Mouse (Mus musculus) limb, embryonic 10.5 days (tissue): Measurements from ENCODE around the gene Hic2. TPM values are rescaled to one million over a fixed set of nuclear protein-coding genes. Genes with fewer than 3 reads are reported as not detected.

Experiments used
- DNase-seq: peaks from one replicate; pipeline ENCODE4 v3.0.0-alpha.2; 2017; ENCODE audit warnings: low spot score
- H3K27ac ChIP-seq: fragments of 300-500 bp; sonication (generic); 2 replicates; pipeline ENCODE4 v1.5.1; 2016; ENCODE audit warnings: mild to moderate bottlenecking
- H3K27me3 ChIP-seq: fragments of 300-500 bp; sonication (generic); 2 replicates; pipeline ENCODE4 v1.6.1; 2016; ENCODE audit warnings: low read depth, mild to moderate bottlenecking; ENCODE audit not compliant: poor library complexity, severe bottlenecking
- H3K36me3 ChIP-seq: fragments of 300-500 bp; sonication (generic); 2 replicates; pipeline ENCODE4 v1.6.1; 2016; ENCODE audit warnings: mild to moderate bottlenecking, moderate library complexity
- H3K4me1 ChIP-seq: fragments of 300-500 bp; sonication (generic); 2 replicates; pipeline ENCODE4 v1.6.1; 2016
- H3K4me3 ChIP-seq: fragments of 300-500 bp; sonication (generic); 2 replicates; pipeline ENCODE4 v1.5.1; 2016; ENCODE audit warnings: mild to moderate bottlenecking, moderate library complexity
- H3K9me3 ChIP-seq: fragments of 300-500 bp; sonication (generic); replicated peaks from 2 replicates; pipeline ENCODE4 v1.6.1; 2016; ENCODE audit warnings: mild to moderate bottlenecking
- WGBS: fragments of 180-500 bp; shearing (Covaris S2); methylation state at CpG from one replicate; pipeline ENCODE4 v1.1.7; 2016; 5-methylcytosine and 5-hydroxymethylcytosine counted together
- polyA plus RNA-seq: library from polyadenylated mRNA; unstranded; fragments of >200 nt; fragmentation: Nextera tagmentation; extraction: Ambion mirVana; gene quantifications from 2 replicates; pipeline ENCODE4 v1.2.1, GENCODE M21; 2016

Gene Hic2
- 16.8 and 19.3 TPM in 2 replicates for polyA plus RNA-seq

DNA sequence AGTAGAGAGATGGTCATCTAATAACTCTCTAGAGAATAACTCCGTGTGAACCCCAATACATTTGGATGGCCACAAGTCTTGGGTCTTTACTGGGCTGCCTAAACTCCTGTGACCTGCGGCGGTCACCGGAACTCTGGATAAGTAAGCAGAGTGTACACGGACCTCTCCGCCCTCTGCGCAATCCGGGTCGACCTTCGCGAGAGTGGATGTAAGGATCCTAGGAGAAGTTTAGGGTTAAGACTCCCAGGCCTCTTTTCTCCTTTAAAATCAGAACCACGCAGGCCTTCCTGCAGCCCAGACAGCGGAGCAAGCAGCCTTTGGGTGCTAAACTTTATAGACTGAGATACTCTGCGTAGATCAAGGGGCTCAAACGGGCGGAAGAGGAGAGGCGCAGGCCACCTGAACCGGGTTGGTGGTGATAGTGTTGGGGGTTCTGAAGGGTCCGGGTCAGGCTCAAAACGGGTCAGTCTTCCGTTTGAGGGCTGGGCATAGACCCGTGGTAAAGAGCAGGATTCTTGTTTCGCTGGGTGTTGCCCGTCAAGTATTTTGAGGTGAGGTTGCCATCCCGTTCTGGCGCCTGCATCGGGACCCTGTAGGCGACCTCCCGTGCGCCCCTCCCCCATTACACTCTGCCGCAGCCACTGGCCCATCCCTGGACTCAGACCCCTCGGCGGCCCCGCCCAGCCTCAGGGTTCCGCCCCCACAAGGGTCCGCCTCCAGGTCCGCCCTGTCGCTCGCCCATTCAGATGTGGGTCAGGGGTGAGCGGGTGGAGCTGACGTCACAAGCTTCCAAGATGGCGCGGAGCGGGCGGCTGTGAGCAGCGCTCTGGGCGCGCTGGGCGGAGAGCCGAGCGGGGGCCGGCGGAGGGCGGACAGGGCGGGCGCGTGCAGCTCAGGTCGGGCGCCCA, at the start of gene Hic2:
Hic2 (plus strand) TSS at position 779 of the 908 bp plus-strand sequence.
- no peaks in the 10 kb centered on the region for H3K9me3 ChIP-seq
- peak; percentile 99 for DNase-seq
- H3K36me3 ChIP-seq = 0 out of 2 replicates have a peak, but pooled peaks cover 4% of the 10 kb centered on the region
- WGBS = under 1% methylated on average over 59 of the region's 59 CpGs
- H3K4me3 ChIP-seq = peak within 1 kb of the TSS; percentile 94
- peaks cover 39% of the 10 kb centered on the region for H3K4me1 ChIP-seq
- H3K27ac ChIP-seq = peak within 1 kb of the TSS; percentile 98
- H3K27me3 ChIP-seq = no peaks in the 10 kb centered on the region

DNA sequence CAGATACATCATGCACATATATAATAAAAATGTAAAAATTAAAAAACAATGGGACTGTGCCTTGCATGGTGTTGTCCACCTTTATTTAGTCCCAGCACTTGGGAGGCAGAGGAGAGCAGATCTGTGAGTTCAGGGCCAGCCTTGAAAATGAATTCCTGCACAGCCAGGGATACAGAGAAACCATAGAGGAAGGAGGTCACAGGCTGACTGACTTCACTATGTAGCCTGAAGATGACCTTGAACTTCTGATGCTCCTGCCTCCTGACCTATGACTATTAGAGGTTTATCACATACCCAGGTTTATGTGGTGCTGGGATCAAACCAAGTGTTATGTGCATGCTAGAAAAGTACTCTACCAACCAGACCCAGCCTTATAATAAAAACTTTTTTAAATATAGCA, 47.9 kb upstream of the Hic2 start:
- no peak for DNase-seq
- Histone ChIP-seq H3K27me3 (no peaks in the 10 kb centered on the region), H3K4me3 (no peak overlapping the region), H3K27ac (no peak overlapping the region), H3K4me1 (no peaks in the 10 kb centered on the region), H3K9me3 (no peaks in the 10 kb centered on the region), H3K36me3 (peaks cover 59% of the 10 kb centered on the region)

DNA sequence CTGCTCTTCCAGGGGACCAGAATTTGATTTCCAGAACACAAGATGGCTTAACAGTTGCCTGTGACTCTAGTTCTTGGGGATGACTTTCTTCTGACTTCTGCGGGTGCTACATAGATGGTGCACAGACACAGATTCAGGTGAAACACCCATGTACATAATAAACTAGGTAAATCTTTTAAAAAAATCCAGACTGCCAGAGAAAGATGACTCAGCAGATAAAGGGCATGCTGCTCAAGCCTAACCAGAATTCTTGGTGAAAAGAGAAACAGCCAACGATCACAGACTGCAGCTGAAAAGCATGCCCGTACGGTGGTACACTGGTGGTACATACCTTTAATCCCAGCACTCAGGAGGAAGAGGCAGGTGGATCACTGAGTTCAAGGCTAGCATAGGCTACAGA, 39.5 kb upstream of the Hic2 start:
- H3K4me1 ChIP-seq = no peaks in the 10 kb centered on the region
- H3K9me3 ChIP-seq = no peaks in the 10 kb centered on the region
- H3K4me3 ChIP-seq = no peak overlapping the region
- no peaks in the 10 kb centered on the region for H3K27me3 ChIP-seq
- peaks cover 77% of the 10 kb centered on the region for H3K36me3 ChIP-seq
- DNase-seq = no peak
- WGBS = 96% methylated on average over 4 of the region's 4 CpGs
- H3K27ac ChIP-seq = no peak overlapping the region

DNA sequence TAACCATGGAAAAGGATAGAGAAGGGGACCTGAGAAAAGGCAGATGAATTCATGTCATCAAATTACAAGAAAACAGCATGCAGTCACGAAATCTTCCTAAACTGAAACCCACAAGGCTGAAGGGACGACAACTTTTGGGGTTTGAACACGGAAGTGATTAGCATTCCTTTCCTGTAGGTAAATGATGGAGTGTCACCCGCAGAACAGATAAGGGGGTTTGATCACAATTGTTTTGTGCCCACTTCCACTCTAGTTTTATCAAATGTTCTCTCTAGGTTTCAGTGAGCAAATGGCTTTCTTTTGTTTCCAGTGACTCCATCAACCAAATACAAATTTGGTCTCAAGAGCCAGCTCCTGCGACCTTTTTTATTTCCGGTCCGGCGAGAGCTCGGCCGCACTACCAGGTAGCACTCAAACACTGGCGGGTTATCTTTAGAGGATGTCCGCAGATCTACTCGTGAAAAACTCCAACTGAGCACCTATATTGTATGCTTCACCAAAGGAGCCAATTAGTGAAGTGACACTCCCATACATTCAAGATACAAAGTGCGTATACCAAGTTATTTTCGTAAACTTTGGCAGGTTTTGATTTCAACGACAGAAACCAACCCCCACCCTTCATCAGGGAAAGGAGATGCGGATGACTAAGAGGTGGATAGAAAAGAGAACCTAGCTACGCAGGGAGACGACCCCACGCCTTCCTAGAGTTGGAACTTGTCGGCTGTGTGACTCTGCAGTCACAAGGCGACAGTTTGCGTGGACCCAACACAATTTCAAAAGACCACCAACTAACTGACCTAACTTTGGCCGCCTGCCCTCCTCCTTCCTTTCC, 33.0 kb upstream of the Hic2 start:
- peaks cover 30% of the 10 kb centered on the region for H3K36me3 ChIP-seq
- H3K27ac ChIP-seq = peak overlapping the region; percentile 99
- H3K4me3 ChIP-seq = peak overlapping the region; percentile 100
- H3K4me1 ChIP-seq = peaks cover 13% of the 10 kb centered on the region
- DNase-seq = no peak
- 9% methylated on average over 24 of the region's 24 CpGs for WGBS
- no peaks in the 10 kb centered on the region for H3K9me3 ChIP-seq
- no peaks in the 10 kb centered on the region for H3K27me3 ChIP-seq

DNA sequence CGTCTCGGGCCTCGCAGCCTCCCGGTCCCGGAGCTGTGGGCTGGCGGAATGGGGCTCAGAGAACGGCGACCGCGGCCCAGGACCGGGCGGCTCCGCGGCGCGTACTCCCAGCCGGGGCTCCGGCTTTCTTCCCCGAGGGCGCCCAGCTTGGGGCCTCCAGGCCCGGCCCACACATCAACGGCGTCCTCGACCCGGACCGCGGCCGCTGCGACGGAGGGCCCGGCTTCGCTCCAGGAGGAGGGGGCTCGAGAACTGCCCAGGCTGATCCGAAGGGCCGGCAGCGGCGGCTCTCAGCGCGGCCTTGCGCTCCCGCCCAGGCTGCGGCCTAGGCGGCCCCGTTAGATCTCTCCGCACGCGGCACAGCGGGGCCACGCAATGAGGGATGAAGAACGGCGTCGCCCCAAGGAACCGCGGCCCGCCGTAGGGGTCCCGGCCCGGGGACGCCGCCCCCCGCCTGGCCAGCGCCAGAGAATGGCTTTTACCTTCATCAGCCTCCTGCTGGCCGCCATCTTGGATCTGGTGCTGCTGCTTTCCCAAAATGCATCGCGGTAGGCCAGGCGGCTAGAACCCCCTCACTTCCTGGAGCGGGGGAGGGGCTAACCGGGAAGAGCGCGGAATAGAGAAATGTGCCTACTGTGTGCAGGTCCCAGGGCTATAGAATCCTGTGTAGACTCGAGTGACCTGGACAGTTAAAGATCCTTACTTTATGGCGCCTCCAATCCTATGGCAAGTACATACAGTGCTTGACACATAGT, 32.2 kb upstream of the Hic2 start:
- no peaks in the 10 kb centered on the region for H3K9me3 ChIP-seq
- peak overlapping the region; percentile 100 for H3K4me3 ChIP-seq
- peak; percentile 87 for DNase-seq
- H3K4me1 ChIP-seq = peaks cover 13% of the 10 kb centered on the region
- under 1% methylated on average over 72 of the region's 72 CpGs for WGBS
- H3K36me3 ChIP-seq = peaks cover 22% of the 10 kb centered on the region
- H3K27ac ChIP-seq = peak overlapping the region; percentile 99
- peaks cover 3% of the 10 kb centered on the region for H3K27me3 ChIP-seq

DNA sequence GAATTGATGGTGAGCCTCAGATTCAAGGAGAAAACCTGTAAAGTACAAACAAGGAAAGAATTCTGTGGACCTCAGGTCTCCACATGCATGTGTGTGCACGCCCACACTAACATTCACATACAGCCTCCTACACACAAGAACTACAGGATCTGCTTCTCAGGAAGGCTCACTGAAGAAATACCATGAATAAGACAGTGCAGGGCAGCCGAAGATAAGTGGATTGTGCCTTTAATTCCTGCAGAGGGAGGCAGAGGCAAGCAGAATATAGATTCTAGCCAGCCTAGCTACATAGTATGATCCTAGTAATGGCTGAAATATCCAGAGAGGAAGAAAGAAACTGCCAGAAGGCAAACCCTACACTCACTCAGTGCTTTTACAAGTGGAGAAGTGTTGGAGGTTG, 31.4 kb upstream of the Hic2 start:
- Histone ChIP-seq H3K36me3 (peaks cover 16% of the 10 kb centered on the region), H3K9me3 (no peaks in the 10 kb centered on the region), H3K27me3 (peaks cover 11% of the 10 kb centered on the region), H3K27ac (no peak overlapping the region), H3K4me3 (no peak overlapping the region), H3K4me1 (peaks cover 13% of the 10 kb centered on the region)
- DNase-seq = no peak
- WGBS = 73% methylated on average over 2 of the region's 2 CpGs

DNA sequence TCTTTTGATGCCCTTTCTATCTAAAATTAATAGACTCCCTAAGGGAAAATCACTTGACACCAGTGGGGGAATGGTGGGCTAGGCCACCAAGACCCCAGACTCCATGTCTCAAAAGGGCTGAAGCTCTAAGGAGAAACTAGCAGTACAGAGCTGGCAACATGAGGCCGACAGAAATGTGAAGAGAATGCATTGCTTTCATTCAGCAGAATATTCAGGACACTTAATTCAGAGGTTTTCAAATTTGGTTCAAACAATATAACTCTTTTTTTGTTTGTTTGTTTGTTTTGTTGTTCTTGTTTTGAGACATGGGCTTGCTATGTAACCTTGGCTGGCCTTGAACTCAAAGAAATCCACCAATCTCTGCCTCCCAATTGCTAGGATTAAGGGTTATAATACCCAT, 30.8 kb upstream of the Hic2 start, which contains the start of gene Ube2l3:
Ube2l3 (minus strand) TSS at position 101 of the 400 bp plus-strand sequence.
- no peaks in the 10 kb centered on the region for H3K9me3 ChIP-seq
- H3K4me1 ChIP-seq = peaks cover 13% of the 10 kb centered on the region
- peaks cover 16% of the 10 kb centered on the region for H3K27me3 ChIP-seq
- peak within 1 kb of the TSS; percentile 99 for H3K27ac ChIP-seq
- peak within 1 kb of the TSS; percentile 100 for H3K4me3 ChIP-seq
- peaks cover 13% of the 10 kb centered on the region for H3K36me3 ChIP-seq
- DNase-seq = no peak
- 84% methylated on average over 1 of the region's 1 CpGs for WGBS

DNA sequence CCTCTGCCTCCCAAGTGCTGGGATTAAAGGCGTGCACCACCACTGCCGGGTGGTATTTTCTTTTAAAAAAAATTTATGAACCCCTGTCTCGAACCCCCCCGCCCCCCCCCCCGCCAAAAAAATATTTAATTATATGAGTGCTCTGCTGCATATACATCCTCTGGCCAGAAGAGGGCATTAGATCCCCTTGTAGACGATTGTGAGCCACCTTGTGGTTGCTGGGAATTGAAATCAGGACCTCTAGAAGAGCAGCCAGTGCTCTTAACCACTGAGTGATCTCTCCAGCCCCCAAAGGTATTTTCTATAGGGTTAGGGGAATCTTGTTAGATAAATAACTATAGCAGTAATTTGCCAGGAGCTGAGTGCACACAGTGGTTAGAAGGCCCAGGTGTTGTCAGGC, 28.4 kb upstream of the Hic2 start:
- no peaks in the 10 kb centered on the region for H3K9me3 ChIP-seq
- H3K27me3 ChIP-seq = peaks cover 28% of the 10 kb centered on the region
- WGBS = 7% methylated on average over 6 of the region's 6 CpGs
- H3K27ac ChIP-seq = no peak overlapping the region
- H3K4me1 ChIP-seq = peaks cover 23% of the 10 kb centered on the region
- H3K4me3 ChIP-seq = no peak overlapping the region
- no peaks in the 10 kb centered on the region for H3K36me3 ChIP-seq
- DNase-seq = no peak

DNA sequence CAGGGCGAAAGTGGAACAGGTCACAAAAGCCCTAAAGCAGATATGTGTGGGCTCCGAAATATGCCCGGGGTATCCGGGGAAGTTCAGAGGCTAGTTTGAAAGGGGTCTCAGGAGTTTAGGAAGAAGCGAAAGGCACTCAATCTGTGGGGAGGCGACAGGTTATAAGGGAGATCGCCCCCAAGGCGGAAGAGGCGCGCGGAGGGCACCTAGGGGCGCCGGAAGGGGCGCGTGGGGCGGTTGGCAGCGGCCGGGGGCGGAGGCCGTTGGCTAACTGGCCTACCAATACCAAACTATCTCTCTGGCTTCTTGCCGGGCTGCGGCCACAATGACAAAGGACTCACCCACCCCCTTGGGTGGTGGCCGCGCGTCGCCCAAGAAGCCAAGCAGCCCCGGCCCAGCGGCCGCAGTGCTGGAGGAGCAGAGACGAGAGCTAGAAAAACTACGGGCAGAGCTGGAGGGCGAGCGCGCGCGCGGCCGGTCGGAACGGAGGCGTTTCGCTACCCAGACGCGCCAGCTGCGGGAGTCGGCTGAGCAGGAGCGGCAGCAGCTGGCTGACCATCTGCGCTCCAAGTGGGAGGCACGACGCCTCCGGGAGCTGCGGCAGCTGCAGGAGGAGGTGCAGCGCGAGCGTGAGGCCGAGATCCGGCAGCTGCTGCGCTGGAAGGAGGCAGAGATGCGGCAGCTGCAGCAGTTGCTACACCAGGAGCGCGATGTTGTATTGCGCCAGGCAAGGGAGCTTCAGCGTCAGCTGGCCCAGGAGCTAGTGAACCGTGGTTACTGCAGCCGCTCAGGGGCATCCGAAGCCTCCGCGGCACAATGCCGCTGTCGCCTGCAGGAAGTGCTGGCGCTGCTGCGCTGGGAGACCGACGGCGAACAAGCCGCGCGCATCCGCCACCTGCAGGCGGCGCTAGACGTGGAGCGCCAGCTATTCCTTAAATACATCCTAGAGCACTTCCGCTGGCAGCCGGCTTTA, 24.7 kb upstream of the Hic2 start, which contains the start of gene Rimbp3:
Rimbp3 (plus strand) TSS at position 215 of the 973 bp plus-strand sequence.
- H3K4me1 ChIP-seq = peaks cover 28% of the 10 kb centered on the region

DNA sequence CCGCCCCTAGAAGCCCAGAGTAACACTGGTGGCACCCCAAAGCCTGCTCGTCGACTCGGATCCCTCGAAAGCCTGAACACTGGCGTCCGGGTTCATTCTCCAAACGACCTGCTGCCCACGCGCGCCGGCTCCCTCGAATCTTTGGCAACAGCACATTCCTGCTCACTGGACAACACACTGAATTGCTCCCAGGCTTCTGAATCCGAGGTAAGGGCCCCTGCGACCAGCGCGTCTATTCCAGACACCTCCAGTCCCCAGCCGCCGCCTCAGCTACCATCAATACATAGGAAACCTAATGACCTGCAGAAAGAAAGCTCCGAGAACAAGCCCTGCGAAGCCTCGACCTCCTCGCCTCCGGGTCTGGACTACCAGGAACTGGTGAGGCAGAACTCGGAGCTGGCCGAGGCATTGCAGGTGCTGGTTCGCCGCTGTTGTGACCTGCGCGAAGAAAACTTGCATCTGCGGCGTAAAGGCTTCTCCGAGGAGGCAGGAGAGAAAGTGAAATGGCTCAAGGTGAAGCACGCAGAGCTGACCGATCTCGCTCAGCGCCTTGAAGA, 23.9 kb upstream of the Hic2 start:
- Histone ChIP-seq H3K27me3 (peaks cover 53% of the 10 kb centered on the region), H3K27ac (peak overlapping the region; percentile 87), H3K9me3 (no peaks in the 10 kb centered on the region), H3K4me3 (peak overlapping the region; percentile 73), H3K36me3 (no peaks in the 10 kb centered on the region), H3K4me1 (peaks cover 28% of the 10 kb centered on the region)
- WGBS = 3% methylated on average over 37 of the region's 37 CpGs
- no peak for DNase-seq

More for the DNA sequence above, 24.7 kb upstream of the Hic2 start, which contains the start of gene Rimbp3:
- H3K9me3 ChIP-seq = no peaks in the 10 kb centered on the region
- under 1% methylated on average over 85 of the region's 85 CpGs for WGBS
- H3K4me3 ChIP-seq = peak within 1 kb of the TSS; percentile 73
- H3K27ac ChIP-seq = peak within 1 kb of the TSS; percentile 87
- DNase-seq = peak; percentile 89
- H3K27me3 ChIP-seq = peaks cover 53% of the 10 kb centered on the region
- no peaks in the 10 kb centered on the region for H3K36me3 ChIP-seq
